Mouse (Mus musculus): ENCODE measurements around the gene Lrrc75a.
"Not testable (repeated sequence)": the region's sequence is repeated elsewhere in the genome, so short reads cannot be mapped to it uniquely, and the experiment has no call there.

Lrrc75a gene

DNA sequence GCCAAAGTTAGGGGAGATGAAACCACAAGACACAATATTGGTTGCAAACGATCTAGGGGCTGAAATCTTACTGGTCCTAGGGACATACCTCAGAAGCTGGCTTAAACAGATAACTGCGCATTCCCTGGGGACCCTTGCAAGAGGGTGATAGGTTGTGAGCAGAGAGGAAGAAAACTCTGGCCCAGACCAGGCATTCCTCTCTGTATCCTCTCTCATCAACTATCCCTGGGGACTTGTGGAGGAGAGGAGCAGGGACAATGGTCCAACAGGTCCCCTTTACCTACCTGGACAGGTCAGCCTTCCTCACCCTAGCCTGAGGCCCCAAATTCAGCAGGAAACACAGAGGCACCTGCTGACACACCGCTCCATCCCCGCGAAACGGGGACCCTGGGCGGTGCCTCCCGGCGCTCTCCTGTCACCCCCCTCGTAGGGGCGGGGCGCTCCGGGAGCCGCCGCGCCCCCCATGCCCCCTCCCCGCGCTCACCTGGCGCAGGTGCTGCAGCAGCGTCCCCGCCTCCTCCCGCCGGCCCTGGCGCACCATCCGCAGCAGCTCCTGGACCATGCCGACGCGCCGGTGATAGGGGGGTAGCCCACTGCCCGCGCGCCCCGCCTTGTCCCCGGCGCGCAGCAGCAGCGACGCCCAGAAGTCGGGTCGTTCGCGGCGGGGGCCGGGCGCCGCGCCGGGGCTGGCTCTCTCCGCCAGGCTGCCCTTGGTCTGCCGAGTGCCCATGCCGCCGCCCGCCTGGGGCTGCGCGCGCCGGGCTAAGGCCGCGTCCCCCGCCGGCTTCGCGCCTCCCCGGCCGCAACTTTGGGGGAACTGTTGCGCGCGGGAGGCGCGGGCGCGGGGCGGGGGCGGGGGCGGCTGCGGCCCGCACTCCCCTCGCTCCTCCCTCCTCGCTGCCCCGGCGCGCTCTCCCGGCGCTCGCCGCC, at the start of gene Lrrc75a:
Gene Lrrc75a, minus strand, starts transcription at position 863 of the 930 bp plus-strand sequence.
- peak; percentile 30 to 67 for DNase-seq

DNA sequence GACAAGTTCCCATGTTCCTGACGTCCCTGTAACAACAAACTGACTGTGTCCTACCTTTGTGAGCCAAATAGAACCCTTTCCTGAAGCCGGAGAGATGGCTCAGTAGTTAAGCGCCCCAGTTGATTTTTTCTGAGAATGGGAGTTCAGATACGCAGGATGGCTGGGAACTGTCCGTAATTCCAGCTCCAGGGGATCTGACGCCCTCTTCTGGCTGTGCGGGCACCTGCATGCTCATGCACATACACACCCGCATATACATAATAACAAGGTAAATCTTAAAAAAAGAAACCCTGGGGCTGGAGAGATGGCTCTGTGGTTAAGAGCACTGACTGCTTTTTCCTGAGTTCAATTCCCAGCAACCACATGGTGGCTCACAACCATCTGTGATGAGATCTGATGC, 46.8 kb upstream of the Lrrc75a start:
- DNase-seq = no peak

DNA sequence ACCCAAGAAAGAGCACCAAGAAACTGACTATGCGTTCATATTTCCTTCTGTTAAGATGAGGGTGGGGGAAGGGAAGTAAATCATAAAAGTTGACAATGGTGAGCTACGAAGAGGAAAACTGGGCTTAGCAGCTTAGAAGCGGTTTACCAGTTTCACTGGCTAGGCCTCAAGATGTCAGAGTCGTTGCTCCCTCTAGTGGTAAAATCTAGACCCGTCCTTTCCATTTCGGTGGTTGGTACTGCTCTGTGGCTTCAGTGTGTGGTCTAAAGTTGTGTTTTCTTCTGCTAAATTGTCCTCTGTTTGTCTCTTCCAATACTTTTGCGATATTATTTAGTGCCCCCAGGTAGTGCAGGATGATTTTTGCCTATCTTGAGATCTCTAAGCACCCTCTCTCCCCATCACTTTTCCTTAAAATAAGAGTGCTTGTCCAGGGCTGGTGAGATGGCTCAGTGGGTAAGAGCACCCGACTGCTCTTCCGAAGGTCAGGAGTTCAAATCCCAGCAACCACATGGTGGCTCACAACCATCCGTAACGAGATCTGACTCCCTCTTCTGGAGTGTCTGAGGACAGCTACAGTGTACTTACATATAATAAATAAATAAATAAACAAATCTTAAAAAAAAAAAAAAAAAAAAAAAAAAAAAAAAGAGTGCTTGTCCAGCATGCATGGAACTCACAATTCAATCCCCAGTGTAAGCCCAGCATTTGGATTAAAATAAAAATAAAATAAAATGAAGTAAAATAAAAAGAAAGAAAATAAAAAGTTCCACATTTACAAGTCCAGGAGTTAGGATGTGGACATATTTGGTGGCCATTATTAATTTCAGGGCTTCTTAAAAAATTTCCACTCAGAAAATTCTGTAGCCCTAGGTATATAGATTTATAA, 45.2 kb upstream of the Lrrc75a start:
- DNase-seq = peak in 1 of 2 experiments; percentile 54

GRCm38 (mm10) chr11:62691592-62691991, 43.3 kb upstream of the Lrrc75a start:
- no peak for DNase-seq

GRCm38 (mm10) chr11:62679954-62680353, 31.6 kb upstream of the Lrrc75a start:
- no peak for DNase-seq

GRCm38 (mm10) chr11:62678778-62679354, 30.5 kb upstream of the Lrrc75a start:
- no peak for DNase-seq

DNA sequence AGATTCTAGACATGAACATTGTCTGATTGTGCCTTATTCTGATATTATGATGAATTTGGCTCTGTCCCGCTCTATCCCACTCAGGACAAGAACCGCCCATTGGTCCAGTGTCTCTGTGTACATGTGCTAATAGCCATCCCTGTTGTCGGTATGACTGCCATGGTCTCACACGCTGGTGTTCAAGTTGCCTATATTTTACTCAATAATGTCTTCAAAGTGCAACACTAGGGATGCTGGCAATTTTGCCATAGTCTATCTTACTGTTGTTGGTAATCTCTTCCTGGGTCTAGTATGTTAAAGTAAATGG, 27.9 kb upstream of the Lrrc75a start:
- no peak for DNase-seq

DNA sequence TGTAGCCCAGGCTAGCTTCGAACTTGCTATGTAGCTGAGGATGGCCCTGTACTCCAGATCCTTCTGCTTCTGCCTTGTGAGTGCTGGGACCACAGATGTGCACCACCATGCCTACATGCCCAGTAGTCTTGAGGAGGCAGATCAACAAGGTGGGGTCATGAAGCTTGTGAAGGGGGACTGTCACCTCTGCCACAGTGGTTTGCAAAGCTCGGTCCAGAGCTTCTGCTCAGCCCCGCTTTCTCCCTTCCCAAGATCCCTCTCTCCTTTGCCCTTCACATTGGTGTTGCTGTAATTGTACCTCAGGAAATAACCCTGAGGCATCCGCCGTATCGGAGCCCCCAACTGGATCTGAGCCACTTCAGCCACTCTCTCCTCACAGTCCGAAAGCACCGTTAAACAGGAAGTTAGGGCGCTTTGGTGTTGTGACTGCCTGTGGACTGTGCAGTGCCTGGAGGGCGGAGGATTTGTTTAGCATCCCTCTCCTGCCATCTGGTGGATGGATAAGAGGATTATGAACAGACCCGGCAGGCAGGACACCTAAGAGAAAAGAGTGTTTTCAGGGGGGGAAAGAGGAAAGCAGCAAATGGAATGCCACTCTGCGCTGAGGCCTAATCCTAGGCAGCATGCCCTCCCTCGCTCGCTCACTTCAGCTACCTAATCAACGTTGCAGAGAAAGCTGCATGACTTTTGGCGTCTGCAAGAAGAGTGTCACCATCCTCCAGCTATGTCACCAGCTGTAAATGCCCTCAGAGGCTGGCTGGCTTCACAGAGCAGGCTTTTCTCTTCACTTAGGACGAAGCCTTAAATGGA, 27.4 kb upstream of the Lrrc75a start:
- peak; percentile 75 to 77 for DNase-seq

DNA sequence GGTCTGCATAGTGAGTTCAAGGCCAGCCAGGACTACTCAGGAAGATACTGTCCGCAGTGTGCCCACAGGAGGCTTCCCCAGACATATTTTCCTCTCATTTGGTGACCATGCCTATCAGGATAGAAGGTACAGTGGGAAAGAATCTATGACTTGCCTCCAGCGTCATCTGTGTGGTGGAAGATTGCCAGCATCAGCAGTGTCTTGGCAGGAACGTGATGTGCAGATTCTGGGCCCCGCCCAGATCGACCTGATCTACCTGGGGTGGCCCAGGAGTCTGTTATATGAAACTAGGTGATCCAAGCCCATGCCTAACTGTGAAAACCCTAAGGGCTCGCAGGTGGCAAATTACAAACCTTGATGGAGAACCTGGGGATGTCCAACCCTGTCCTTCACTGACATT, 21.7 kb upstream of the Lrrc75a start:
- no peak for DNase-seq

DNA sequence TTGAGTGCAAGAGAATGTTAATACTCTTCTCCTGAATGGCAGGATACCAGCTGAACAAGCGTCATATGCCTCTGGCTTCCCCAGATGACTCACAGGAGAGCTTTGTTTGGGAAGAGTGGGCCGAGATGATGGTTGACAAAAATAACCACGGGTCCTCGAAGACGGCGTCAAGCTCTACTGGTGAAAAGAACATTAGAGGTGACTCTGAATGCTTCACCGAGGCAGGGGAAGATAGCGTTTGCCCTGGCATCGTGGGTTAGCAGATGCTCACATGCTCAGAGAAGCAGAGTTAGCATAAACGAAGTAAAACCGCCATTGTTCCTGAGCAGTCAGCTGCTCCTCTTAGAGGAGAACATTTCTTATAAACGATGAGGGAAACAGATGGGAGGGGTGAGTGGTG, 21.1 kb upstream of the Lrrc75a start:
- no peak for DNase-seq

DNA sequence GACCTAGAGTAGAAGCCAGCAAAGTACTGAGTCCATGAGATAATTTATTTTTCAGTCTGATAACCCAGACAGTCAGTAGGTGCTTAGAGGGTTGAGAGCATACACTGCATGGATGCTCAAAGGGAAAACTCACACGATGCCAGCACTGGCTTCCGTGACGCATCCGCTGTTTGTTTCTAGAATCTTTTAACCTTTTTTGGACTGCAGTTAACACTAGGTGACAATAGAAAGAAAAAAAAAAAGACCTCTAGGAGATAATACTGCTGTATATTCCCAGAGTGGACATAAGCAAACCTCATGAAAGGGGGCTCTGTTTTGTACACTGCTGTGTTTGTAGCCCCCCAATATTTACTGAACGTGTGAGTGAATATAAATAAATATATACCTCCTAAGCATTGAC, 20.7 kb upstream of the Lrrc75a start:
- no peak for DNase-seq

GRCm38 (mm10) chr11:62664250-62664649, 15.9 kb upstream of the Lrrc75a start:
- no peak for DNase-seq

DNA sequence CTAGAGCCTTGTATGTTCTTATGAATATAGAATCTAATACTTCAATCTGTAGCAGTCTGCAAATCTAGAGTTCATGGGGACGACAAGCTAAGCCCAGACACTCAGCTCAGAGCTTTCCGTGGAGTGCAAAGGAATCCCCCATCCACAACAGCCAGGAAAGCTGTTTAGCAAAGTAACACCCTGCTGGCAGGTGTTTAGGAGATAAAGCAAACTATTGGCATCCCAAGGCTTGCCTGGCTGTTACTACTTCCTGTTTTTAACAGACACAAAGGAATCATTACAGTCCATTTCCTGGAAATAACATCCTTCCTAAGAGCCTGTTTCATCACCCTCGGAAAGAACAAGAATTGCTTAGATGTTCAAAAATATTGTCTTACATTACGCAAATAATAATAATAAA, 12.6 kb upstream of the Lrrc75a start:
- DNase-seq = no peak

DNA sequence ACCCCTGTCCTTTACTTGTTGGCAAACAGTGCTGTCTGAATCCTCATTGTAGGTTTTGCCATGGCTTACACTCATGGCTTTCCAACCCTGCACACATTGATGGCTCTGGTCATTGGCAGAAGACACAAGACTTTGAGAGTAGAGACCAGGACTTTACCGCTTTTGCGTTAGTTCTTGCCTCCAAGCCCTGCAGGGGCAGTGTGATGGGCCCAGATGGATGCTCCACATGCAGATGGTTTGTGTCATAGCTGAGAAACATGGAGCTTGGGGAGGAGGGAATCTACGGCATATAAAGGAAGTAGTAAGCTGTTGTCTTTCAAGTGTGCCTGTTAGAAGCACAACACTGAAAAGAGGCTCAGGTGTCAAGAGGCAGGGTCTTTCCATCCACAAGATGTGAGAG, 3.8 kb upstream of the Lrrc75a start:
- no peak for DNase-seq

DNA sequence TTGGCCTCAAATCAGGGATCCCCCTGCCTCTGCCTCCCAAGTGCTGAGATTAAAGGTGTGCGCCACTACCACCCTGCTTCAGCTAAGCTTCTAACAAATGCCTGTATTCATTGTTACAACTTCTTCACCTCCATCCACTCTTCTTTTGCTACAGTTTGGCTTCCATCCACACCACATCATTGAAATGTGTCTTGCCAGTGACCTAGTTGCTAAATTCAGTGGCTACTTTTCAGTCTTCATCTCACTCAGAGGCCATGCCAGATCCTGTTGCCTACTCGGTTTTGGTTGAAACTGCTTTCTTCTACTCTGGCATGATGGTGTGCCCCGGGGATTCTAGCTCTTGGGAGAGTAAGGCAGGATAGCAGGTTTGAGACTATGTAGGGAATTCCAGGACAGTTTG, 3.2 kb upstream of the Lrrc75a start:
- DNase-seq = no peak

GRCm38 (mm10) chr11:62649803-62650202, 1.5 kb upstream of the Lrrc75a start:
- not testable (repeated sequence) for DNase-seq

GRCm38 (mm10) chr11:62648591-62649391, 468 bp upstream of the Lrrc75a start, which contains the start of gene Mmgt2:
Gene Mmgt2, plus strand, starts transcription at chr11:62648664.
- peak; percentile 97 for DNase-seq

- DNase-seq = no peak
Observed at GRCm38 (mm10) chr11:62646958-62647515, 1.3 kb downstream of the Lrrc75a start.

- no peak for DNase-seq
Observed at GRCm38 (mm10) chr11:62646495-62646843, 1.9 kb downstream of the Lrrc75a start.

DNA sequence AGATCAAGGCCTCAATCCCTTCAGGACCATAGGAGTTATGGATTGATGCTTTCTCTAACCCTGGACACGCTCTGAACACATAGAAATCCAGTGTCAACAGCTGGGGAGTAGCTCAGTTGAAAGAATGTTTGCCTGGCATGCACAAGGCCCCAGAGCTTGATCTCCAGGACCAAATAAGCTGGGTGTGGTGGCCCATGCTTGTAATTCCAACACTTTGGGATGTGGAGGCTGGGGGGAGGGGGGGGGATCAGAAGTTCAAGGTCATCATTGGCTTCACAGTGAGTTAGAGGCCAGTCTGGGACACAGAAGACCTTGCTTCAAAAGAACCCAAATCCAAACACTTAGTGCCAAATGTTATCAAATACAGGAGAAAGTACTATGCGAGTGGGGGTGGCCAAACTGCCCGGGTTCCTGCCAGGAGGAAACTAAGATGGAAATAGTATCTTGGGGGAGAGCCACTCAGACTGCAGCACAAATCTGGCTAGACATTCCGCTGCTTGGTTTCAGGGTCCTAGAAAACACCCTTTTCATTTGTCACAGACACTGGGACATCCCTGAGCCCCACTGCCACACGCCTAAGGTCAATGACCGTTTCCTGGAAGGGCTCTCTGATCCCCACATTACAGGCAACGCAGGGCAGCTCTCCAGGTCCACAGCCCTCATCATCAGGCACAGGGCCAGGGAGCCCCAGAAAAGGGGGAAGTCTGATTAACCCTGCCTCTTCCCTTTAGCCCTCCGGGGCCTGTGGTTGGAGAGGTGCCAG, 2.4 kb downstream of the Lrrc75a start:
- peak; percentile 23 to 47 for DNase-seq

DNA sequence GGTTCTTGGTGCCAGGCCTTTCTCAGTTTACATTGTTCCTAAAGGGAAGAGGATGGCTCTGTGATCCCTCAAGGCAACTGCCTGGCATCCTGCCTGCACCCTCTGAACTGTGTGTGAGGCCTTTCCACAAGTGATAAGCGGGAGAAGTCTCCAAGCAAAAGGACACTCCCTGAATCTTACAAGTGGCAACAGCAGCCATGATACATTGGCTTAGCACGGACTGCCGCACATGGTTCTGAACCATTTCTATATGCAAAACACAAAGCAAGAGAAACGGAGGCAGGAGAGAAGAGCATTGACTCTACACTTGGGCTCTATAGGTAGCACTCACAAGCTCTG, 3.0 kb downstream of the Lrrc75a start:
- DNase-seq = peak; percentile 17 to 36

Measured in kidney, postnatal 25 days (tissue).